Mouse (Mus musculus): ENCODE measurements around the gene Paqr9.
A peak's percentile ranks its signal among the peaks of the same experiment; 100 is the strongest.

Gene Paqr9

DNA sequence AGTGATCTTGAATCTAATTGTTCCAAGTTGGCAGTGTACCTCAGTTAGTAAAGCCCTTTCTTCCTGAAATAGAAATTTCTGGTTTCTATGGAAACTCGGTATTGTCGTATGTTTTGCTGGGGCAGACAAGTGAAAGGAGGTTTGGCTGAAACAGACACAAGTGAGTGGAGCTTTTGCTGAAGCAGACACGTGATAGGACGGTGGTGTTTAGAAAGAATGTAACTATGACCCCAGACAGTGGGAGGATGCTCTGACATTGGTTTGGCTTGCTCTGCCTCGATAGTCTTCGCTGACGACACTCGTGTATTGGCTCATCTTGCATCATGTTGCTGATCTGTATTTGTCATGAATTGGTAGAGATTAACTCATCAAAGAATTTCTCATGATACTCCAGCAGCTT, 38.4 kb upstream of the Paqr9 start:
- TF ChIP-seq NANOG (IDR thresholded peaks at IDR 0.05; ENCODE audit: borderline replicate concordance, low read length) (no peak), CTCF (conservative IDR thresholded peaks at IDR 0.05; ENCODE audit: low read length) (no peak), POU5F1 (IDR thresholded peaks at IDR 0.05; ENCODE audit: borderline replicate concordance, low read length) (no peak)
- H3K9me3 ChIP-seq (ENCODE audit: low read length): no peaks in the 10 kb centered on the region
- no peaks in the 10 kb centered on the region for H3K27me3 ChIP-seq (ENCODE audit: insufficient read depth, low read length)
- peak overlapping the region; percentile 55 for H3K4me3 ChIP-seq (replicated peaks; ENCODE audit: low read length)
- peaks cover 5% of the 10 kb centered on the region; the same call in 1 of the 2 replicates for H3K36me3 ChIP-seq (ENCODE audit: insufficient read depth, low read length)
- H3K4me1 ChIP-seq (replicated peaks; ENCODE audit: low read depth, low read length): peaks cover 53% of the 10 kb centered on the region

DNA sequence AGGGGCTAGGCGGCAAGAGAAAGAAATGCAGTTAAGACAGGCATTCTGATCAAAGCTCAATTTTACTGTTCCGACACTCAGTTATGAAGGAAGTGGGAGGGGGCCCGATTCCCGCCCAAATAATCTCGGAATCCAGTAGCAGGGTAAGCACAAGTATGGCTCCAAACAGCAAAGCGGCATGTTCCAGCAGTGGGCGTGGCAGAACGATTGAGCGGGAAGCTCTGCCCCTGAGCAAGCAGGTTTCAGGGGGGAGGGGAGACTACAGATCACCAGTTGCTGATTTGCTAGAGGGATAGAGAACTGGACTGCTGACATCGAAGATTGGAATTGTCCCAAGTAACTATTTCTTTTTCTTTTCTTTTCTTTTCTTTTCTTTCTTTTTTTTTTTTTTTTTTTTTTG, 37.9 kb upstream of the Paqr9 start:
- Histone ChIP-seq H3K4me1 (replicated peaks; ENCODE audit: low read depth, low read length) (peaks cover 53% of the 10 kb centered on the region), H3K9me3 (ENCODE audit: low read length) (no peaks in the 10 kb centered on the region), H3K4me3 (replicated peaks; ENCODE audit: low read length) (peak overlapping the region; percentile 56), H3K36me3 (ENCODE audit: insufficient read depth, low read length) (peaks cover 5% of the 10 kb centered on the region; the same call in 1 of the 2 replicates), H3K27me3 (ENCODE audit: insufficient read depth, low read length) (no peaks in the 10 kb centered on the region)
- TF ChIP-seq POU5F1 (IDR thresholded peaks at IDR 0.05; ENCODE audit: borderline replicate concordance, low read length) (no peak), CTCF (conservative IDR thresholded peaks at IDR 0.05; ENCODE audit: low read length) (no peak), NANOG (IDR thresholded peaks at IDR 0.05; ENCODE audit: borderline replicate concordance, low read length) (no peak)

DNA sequence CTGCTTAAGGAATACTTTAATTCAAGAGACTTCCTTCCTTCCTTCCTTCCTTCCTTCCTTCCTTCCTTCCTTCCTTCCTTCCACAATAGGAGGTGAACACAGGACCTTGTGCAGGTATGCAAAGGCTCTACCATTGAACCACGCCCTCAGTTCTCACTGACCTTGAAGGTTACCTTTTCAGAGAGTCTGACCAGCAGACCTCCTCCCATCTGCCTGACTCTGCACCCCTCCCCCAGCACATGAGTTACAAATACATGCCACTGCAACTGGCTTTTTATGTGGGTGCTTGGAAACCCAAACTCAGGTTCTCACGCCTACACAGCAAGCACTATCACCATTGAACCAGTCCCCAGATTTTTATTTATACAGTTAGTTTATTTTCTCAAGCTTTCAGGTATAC, 36.9 kb upstream of the Paqr9 start:
- Histone ChIP-seq H3K36me3 (ENCODE audit: insufficient read depth, low read length) (peaks cover 5% of the 10 kb centered on the region; the same call in 1 of the 2 replicates), H3K9me3 (ENCODE audit: low read length) (no peaks in the 10 kb centered on the region), H3K4me1 (replicated peaks; ENCODE audit: low read depth, low read length) (peaks cover 48% of the 10 kb centered on the region), H3K4me3 (replicated peaks; ENCODE audit: low read length) (0 out of 2 replicates have a peak overlapping the region, but pooled peaks have one; percentile 56), H3K27me3 (ENCODE audit: insufficient read depth, low read length) (no peaks in the 10 kb centered on the region)
- TF ChIP-seq POU5F1 (IDR thresholded peaks at IDR 0.05; ENCODE audit: borderline replicate concordance, low read length): no peak
- no peak for TF ChIP-seq CTCF (conservative IDR thresholded peaks at IDR 0.05; ENCODE audit: low read length)
- TF ChIP-seq NANOG (IDR thresholded peaks at IDR 0.05; ENCODE audit: borderline replicate concordance, low read length): no peak

DNA sequence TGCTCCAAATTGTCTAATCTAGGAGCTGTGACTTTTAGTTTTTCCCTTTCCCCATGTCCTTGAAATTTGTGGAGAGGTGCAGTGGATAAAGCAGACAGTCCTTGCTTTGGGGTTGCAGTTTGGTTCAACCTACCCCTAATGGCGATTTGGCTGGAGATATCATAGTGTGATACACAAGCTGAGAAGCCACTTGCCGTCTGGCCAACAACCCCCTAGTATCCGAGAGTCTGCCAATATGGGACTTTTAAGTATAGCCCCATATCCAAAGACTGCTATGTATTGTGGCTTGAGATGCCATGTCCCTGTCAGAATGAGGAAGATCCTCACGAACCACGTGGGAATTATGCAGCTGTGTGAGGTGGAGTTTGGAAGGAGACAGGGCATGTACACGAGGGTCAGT, 34.1 kb upstream of the Paqr9 start:
- TF ChIP-seq NANOG (IDR thresholded peaks at IDR 0.05; ENCODE audit: borderline replicate concordance, low read length) (no peak), POU5F1 (IDR thresholded peaks at IDR 0.05; ENCODE audit: borderline replicate concordance, low read length) (no peak), CTCF (conservative IDR thresholded peaks at IDR 0.05; ENCODE audit: low read length) (no peak)
- Histone ChIP-seq H3K4me3 (replicated peaks; ENCODE audit: low read length) (no peak overlapping the region), H3K9me3 (ENCODE audit: low read length) (no peaks in the 10 kb centered on the region), H3K4me1 (replicated peaks; ENCODE audit: low read depth, low read length) (peaks cover 49% of the 10 kb centered on the region), H3K27me3 (ENCODE audit: insufficient read depth, low read length) (no peaks in the 10 kb centered on the region), H3K36me3 (ENCODE audit: insufficient read depth, low read length) (peaks cover 5% of the 10 kb centered on the region; the same call in 1 of the 2 replicates)

DNA sequence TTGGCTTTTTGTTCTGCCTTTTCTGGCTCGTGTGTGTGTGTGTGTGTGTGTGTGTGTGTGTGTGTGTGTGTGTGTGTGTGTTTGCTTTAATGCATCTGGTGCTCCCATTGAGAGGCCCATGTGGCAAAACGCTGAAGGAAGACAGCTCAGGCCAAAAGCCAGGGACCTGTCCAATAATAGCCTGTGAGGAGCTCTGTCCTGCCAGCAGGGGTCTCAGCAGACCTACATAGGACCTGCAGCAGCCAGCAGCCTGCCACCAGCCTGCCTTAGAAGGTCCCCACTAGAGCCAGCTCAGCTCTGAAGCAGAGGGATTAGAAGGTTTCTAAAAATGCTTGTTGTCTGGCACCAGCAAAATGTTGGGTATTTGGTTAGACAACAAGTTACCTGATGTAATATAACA, 33.5 kb upstream of the Paqr9 start:
- Histone ChIP-seq H3K36me3 (ENCODE audit: insufficient read depth, low read length) (peaks cover 5% of the 10 kb centered on the region; the same call in 1 of the 2 replicates), H3K4me1 (replicated peaks; ENCODE audit: low read depth, low read length) (peaks cover 43% of the 10 kb centered on the region), H3K9me3 (ENCODE audit: low read length) (no peaks in the 10 kb centered on the region), H3K27me3 (ENCODE audit: insufficient read depth, low read length) (no peaks in the 10 kb centered on the region), H3K4me3 (replicated peaks; ENCODE audit: low read length) (no peak overlapping the region)
- TF ChIP-seq POU5F1 (IDR thresholded peaks at IDR 0.05; ENCODE audit: borderline replicate concordance, low read length) (no peak), NANOG (IDR thresholded peaks at IDR 0.05; ENCODE audit: borderline replicate concordance, low read length) (no peak), CTCF (conservative IDR thresholded peaks at IDR 0.05; ENCODE audit: low read length) (no peak)

DNA sequence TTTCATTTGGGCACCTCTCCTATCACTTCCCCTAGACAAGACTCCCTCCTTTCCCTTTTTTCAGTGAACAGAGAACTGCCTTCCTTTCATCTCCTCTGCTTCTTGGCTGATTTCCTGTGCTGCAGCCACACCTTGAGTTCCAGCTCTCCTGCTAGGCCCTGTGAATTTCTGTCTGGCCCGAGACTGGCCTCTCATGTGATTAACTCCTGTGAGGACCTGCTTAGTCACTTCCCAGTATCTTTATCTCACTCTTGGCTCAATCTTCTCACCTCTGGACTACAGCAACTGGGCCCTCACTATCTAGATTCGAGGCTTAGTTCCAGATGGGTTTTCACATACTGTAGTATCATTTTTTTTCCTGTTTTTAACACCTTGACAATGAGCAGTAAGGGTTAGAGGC, 31.8 kb upstream of the Paqr9 start:
- Histone ChIP-seq H3K4me3 (replicated peaks; ENCODE audit: low read length) (no peak overlapping the region), H3K9me3 (ENCODE audit: low read length) (no peaks in the 10 kb centered on the region), H3K36me3 (ENCODE audit: insufficient read depth, low read length) (peaks cover 5% of the 10 kb centered on the region; the same call in 1 of the 2 replicates), H3K27me3 (ENCODE audit: insufficient read depth, low read length) (no peaks in the 10 kb centered on the region), H3K4me1 (replicated peaks; ENCODE audit: low read depth, low read length) (peaks cover 30% of the 10 kb centered on the region)
- no peak for TF ChIP-seq POU5F1 (IDR thresholded peaks at IDR 0.05; ENCODE audit: borderline replicate concordance, low read length)
- no peak for TF ChIP-seq NANOG (IDR thresholded peaks at IDR 0.05; ENCODE audit: borderline replicate concordance, low read length)
- TF ChIP-seq CTCF (conservative IDR thresholded peaks at IDR 0.05; ENCODE audit: low read length): no peak

DNA sequence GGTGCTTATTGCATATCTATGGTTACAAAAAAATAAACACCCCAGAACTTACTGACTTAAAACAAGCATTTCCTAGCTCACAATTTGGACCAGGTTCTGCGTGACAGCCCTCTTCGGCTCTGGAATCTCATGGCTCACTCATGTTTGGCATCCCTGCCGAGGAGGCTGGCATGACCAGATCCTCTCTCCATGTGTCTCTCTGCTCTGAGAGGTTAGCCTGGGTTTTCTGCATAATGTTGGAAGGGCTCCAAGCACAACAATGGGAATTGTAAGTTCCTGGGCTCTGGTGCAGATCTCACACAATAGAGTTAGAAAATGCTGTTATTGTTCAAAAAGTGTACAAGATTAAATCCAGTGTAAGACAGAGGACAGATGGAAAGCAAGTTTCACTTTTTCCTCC, 28.3 kb upstream of the Paqr9 start:
- Histone ChIP-seq H3K9me3 (ENCODE audit: low read length) (no peaks in the 10 kb centered on the region), H3K27me3 (ENCODE audit: insufficient read depth, low read length) (no peaks in the 10 kb centered on the region), H3K4me1 (replicated peaks; ENCODE audit: low read depth, low read length) (peaks cover 7% of the 10 kb centered on the region), H3K36me3 (ENCODE audit: insufficient read depth, low read length) (no peaks in the 10 kb centered on the region), H3K4me3 (replicated peaks; ENCODE audit: low read length) (no peak overlapping the region)
- TF ChIP-seq POU5F1 (IDR thresholded peaks at IDR 0.05; ENCODE audit: borderline replicate concordance, low read length) (no peak), CTCF (conservative IDR thresholded peaks at IDR 0.05; ENCODE audit: low read length) (no peak), NANOG (IDR thresholded peaks at IDR 0.05; ENCODE audit: borderline replicate concordance, low read length) (no peak)

DNA sequence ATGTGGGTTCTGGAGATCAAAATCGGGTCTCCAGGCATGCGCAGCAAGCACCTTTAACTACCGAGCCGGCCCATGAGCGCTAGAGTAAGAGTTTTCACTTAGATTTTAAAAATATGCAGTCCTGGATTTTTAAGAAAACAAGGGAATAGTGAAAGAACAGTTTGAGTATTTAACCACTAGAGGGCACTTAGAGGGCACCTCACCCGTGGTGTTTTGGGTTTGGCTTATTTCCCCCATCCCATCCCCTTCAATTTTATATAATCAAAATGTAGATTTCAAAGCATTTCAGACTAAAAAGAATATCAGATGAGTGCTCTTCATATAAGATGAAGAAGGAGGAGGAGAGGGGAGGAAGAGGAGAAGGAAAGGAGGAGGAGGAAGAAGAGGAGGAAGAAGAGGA, 25.6 kb upstream of the Paqr9 start:
- H3K4me3 ChIP-seq (replicated peaks; ENCODE audit: low read length): no peak overlapping the region
- no peaks in the 10 kb centered on the region for H3K27me3 ChIP-seq (ENCODE audit: insufficient read depth, low read length)
- H3K9me3 ChIP-seq (ENCODE audit: low read length): no peaks in the 10 kb centered on the region
- H3K4me1 ChIP-seq (replicated peaks; ENCODE audit: low read depth, low read length): no peaks in the 10 kb centered on the region
- no peaks in the 10 kb centered on the region for H3K36me3 ChIP-seq (ENCODE audit: insufficient read depth, low read length)
- TF ChIP-seq NANOG (IDR thresholded peaks at IDR 0.05; ENCODE audit: borderline replicate concordance, low read length) (no peak), POU5F1 (IDR thresholded peaks at IDR 0.05; ENCODE audit: borderline replicate concordance, low read length) (no peak), CTCF (conservative IDR thresholded peaks at IDR 0.05; ENCODE audit: low read length) (peak; percentile 54)

DNA sequence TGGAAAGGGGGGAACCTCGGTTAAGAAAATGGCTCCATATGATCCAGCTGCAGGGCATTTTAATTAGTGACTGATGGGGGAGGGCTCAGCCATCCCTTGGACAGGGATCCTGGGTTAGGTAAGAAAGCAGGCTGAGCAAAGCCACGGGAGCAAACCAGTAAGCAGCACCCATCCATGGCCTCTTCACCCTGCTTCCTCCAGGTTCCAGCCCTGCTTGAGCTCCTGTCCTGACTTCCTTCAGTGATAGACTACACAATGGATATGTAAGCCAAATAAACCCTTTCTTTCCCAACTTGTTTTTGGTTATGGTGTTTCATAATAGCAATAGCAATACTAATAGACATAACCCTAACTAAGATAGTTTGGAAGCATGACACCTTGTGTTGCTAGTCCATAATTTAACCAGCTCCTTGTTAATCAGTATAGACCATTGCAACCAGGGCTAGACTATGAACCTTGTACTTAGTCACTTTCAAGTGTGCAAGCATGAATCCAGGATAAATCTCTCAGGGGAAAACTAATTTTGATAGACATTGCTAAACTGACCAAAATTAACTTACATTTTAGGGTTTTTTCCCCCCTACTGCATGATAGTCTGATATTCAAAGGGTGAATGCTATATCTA, 20.2 kb upstream of the Paqr9 start:
- Histone ChIP-seq H3K36me3 (ENCODE audit: insufficient read depth, low read length) (no peaks in the 10 kb centered on the region), H3K4me3 (replicated peaks; ENCODE audit: low read length) (no peak overlapping the region)
- no peak for TF ChIP-seq POU5F1 (IDR thresholded peaks at IDR 0.05; ENCODE audit: borderline replicate concordance, low read length)
- no peak for TF ChIP-seq CTCF (conservative IDR thresholded peaks at IDR 0.05; ENCODE audit: low read length)
- no peak for TF ChIP-seq NANOG (IDR thresholded peaks at IDR 0.05; ENCODE audit: borderline replicate concordance, low read length)

More for the DNA sequence above, 20.2 kb upstream of the Paqr9 start:
- H3K9me3 ChIP-seq (ENCODE audit: low read length): no peaks in the 10 kb centered on the region
- no peaks in the 10 kb centered on the region for H3K27me3 ChIP-seq (ENCODE audit: insufficient read depth, low read length)
- 0 out of 2 replicates have a peak, but pooled peaks cover 5% of the 10 kb centered on the region for H3K4me1 ChIP-seq (replicated peaks; ENCODE audit: low read depth, low read length)
